Mouse (Mus musculus) R1 (cell line): ENCODE results near the gene Tubg2.
"Not testable (repeated sequence)": the region's sequence is repeated elsewhere in the genome, so short reads cannot be mapped to it uniquely, and the experiment has no call there.

Experiments used
- DNase-seq: peaks from one replicate; pipeline ENCODE4 v3.0.0-alpha.2; 2018; ENCODE audit warnings: low read depth, low spot score

Tubg2 gene

DNA sequence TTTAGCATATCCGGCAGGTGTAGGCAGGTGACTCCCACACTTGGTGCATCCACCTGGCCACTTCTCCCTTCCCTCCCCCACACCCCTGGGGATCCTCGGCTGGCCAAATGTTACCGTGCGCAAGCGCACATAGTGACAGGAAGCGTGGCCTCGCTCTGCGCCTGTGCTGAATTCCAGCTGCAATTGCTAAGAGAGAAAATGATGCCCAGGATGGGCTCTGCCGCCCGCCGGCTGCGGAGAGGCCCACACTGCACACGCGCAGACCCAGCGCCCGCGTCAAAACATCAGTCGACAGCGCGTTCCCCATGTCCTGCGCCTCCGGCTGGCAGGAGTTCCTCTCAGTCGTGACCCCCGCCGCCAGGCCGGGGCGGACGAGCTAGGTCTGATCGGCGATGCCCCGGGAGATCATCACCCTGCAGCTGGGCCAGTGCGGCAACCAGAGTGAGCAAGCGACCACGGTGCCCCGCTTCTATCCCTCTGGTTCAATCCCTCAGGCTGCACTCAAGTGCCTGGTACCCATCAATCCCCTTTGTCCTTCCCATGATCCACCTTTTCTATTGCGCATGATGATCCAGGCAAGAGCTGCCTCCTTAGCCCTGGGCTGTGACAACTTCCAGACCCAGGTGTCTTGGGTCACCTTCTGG, at the start of gene Tubg2:
TSS of gene Tubg2 (plus strand) at position 180 of the 644 bp plus-strand sequence.
- DNase-seq, result peak; percentile 66

DNA sequence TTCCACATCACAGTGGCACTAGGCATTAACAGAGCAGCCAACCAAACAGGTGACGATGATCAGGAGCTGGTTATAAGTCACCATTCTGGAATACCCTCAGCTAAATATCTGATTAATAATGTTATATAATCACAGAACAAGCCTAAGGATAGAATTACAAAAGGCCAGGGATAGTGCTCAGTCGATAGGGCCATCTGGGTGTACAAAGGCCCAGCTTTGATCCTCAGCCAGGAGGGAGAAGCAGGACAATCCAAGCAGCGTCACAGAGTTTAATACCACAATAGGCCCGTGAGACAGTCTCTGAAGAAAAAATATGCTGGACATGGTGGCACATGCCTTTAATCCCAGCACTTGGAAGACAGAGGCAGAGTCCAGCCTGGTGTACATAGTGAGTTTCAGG, 46.4 kb upstream of the Tubg2 start:
- DNase-seq, result no peak

DNA sequence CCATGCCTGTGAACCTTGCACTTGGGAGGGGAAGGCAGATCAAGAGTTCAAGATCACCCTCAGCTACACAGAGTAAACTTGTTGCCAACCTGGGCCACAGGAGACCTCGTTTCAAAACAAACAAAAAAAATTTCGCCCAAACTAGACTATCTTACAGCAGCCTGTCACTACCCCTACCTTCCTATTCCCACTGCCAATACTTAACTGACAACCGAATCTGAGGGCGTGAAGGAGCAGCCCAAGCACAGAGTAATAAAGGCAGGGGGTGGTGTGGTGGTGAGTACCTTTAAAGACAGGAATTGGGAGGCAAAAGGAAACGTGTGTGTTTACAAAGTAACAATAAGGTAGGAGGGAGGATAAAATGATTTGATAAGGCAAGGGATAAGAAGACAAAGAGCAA, 45.0 kb upstream of the Tubg2 start:
- no peak for DNase-seq

DNA sequence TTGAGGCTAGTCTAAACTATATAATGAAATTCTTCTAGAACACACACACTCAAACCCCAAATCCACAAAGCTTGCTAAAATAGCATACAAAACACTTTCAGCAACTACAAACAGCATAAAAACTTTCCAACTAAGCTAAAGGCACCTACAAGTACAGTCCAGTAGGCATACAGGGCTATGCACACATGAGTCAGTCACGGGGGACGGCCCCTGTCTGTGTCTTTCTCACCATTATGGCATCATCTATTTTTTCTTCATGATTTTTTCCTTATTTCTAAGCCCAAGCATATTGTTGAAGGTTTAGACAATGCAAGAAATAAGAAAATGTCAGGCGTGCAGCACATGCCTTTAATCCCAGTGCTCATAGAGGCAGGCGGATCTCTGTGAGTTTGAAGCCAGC, 44.5 kb upstream of the Tubg2 start:
- no peak for DNase-seq

DNA sequence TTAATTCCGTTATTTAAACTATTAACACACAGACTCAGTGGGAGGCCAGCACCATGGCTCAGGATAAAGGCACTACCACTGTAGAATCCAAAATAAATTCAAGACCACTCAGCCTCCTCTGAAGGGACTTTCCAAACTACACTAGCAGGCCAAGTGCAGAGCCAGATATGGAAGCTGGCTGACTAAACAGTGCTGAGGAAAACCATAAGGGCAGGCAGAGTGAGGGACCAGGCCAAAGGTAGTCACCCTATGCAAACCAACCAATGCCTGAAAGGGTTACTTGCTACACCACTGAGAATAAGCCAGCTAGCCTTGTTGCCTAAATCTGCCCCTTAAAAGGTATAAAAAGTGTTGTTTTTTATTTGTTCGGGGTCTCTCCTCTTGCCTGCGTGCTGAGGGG, 43.5 kb upstream of the Tubg2 start:
- no peak for DNase-seq

DNA sequence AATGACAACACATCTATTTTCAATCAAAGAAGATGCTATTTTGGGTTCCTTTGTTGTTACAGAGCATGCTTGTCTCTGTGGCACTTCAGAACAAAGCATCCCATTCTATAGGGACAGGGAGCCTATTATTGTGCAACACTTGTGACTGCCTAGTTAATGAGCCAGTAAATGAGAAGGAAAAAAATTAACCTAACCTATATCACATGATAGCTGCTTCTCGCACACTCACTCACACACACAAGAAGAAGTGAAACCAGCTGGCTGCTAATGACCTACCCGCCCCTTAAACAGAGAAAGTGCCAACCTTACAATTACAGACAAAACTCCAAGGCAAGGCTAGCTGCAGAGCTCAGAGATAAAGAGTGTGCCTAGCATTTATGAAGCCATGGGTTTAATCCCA, 40.1 kb upstream of the Tubg2 start:
- DNase-seq, result no peak

DNA sequence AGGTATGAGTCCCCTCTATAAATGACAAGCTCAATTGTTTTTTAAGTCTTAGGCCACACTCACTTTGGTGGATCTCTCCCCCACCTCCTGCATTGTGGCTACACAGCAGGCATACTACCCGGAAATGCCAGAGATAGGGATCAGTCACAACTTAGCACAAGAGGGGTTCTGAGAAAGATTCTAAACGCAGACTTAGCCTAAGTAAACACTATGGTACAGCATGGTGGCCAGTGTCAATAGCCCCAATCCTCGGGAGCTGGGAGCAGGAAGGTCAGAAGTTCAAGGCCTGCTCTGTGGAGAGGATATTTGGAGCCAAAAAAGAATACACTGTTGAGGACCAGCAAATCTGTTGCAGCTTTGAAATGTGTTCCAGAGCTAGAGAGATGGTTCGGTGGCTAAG, 37.6 kb upstream of the Tubg2 start:
- peak; percentile 51 for DNase-seq

DNA sequence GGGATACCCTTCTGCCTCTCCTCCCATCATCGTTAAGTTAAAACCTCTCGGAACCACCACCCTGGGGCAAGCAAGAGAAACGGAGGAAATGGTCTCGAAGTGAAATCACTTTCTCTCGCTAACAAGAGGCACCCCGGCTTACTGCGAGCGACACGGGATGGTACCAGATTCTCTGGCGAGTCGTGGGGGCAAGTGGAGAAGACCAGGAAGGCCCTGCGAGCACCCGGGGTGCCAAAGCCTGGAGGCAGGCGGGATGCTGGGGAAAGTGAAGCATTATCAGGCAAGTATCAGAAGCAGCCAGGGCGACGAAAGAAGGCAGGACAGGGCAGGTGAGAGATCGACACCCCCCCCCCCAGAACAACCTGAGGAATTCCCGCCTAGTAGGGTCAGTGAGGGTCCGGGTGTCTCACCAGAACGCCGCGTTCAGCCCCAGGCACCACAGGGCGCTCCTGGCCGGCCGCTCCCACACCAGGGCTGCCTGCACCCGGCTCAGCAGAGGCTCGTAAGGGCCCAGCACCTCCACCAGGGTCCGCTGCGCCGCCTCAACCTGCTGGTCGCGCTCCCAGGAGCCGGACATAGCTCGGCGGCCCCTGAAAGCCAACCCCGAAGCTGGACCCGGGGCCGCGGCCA, 36.5 kb upstream of the Tubg2 start:
- DNase-seq, result no peak

DNA sequence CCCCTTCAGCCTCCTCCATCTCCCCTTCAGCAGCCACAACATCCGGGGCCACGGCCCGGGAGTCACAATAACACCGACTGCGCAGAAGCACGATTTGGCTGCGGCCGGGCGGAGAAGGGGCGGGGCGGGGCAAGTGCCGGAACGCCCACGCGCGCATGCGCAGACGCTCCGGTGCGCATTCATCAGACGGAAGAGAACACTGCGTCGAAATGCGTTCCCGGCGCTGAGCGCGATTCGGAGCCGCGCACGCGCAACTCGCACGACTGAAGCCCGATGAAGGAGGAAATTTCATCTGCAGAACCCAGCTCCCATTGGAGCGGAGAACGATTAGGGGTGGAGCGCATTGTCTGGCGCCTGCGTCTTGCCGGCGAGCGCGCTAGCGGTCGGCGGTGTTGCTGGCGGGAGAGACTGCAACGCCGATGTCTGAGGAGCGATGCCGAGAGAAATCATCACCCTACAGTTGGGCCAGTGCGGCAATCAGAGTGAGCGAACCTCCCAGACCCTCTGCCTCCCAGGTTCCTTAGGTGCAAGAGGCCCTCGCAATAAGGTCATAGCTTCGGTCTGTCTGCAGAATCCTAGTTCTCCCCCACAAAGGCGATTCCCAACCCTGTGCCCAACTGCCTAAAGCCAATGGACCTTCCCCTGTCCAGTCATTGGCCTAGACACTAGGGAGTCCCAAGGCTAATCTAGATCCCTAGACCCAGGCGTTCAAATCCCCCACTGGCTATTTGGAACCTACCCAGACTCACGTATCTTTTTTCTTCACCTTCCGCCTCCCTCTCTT, 35.8 kb upstream of the Tubg2 start, which contains the start of the genes Retreg3 and Tubg1:
TSS of gene Retreg3 (minus strand) at position 133 of the 784 bp plus-strand sequence.
TSS of gene Tubg1 (plus strand) at position 178 of the 784 bp plus-strand sequence.
- peak; percentile 99 for DNase-seq

DNA sequence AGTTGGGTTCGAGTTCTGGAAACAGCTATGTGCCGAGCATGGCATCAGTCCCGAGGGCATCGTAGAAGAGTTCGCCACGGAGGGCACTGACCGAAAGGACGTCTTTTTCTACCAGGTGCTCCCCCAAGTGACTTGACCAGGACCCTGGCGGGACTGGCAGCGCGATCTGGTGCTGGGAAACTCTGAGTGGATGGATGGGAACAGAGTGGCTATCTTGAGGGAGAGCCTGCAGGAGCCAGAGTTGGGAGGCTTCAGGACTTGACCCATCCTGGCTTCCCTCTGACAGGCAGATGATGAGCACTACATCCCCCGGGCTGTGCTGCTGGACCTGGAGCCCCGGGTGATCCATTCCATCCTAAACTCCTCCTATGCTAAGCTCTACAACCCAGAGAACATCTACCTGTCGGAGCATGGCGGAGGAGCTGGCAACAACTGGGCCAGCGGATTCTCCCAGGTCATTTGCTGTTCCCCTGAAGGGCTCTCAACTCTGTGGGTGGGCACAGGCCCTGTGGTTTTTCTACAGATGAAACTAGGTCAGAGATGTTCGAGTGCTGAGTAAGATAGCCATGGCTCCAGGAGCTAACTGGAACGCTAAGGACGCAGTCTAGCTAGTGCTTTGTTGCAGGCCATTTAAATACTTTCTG, 35.0 kb upstream of the Tubg2 start:
- no peak for DNase-seq

DNA sequence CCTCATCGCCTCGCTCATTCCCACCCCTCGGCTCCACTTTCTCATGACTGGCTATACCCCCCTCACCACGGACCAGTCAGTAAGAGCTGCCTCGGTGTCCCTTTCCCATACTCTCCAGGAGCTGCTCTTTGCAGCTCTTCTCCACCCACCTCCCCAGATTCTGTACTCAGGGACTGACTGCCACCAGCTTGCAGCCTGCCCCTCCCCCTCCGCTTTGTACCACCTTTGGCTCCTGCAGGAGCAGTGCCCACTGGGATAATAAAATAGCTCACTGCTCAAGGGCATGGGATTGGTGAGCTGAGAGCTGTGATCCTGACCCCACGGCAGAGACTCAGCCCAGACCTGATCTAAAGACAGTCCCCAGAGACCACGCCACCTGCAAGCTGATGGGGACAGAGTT, 31.2 kb upstream of the Tubg2 start:
- DNase-seq, result not testable (repeated sequence)

DNA sequence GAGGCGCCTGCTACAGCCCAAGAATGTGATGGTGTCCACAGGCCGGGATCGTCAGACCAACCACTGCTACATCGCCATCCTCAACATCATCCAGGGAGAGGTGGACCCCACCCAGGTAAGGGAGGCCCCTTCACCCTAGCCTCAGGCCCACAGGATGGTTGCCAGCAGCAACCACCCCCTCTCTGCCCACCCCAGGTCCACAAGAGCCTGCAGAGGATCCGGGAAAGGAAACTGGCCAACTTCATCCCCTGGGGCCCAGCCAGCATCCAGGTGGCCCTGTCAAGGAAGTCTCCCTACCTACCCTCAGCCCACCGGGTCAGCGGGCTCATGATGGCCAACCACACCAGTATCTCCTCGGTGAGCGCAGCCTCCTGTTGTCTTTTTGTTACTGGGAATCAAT, 30.7 kb upstream of the Tubg2 start:
- not testable (repeated sequence) for DNase-seq

DNA sequence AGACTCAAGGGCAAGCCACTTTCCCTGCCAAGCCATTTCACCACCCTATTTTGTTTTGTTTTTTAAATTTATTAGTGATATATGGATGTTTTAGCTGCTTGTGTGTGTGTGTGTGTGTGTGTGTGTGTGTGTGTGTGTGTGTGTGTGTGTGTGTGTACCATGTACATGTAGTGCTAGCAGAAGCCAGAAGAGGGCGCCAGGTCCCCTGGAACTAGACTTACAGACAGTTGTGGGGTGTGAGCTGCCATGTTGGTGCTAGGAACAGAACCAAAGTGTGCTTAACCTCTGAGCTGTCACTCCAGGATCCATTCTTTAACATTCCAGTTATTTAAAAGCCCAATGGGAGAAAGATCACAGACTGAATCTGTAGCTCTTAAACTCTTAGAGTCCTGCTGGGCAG, 28.6 kb upstream of the Tubg2 start:
- peak; percentile 79 for DNase-seq

DNA sequence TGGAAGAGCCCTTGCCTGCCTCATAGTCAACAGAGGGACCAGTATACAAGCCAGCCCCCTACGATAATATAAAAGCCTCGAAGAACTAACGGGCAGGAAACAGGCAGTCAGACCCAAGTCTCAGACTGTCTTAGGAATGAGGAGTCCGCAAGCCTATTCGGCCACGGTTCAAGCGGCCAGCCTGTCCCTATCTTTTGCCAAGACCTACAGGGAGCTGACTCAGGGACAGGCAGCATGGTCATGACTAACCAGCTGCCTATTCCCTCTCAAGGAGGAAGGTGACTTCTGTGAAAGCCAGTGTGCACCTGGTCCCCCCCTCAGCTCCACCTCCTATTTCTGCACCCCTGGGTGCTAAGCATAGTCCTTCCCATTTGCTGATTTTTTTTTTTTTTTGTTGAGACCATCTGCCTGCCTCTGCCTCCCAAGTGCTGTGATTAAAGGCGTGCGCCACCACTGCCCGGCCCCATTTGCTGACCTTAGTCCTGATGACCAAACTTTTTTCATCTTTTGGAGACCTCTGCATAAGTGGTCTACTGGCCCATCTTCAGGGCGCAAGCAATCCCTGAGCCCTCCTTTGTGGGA, 26.6 kb upstream of the Tubg2 start:
- no peak for DNase-seq

DNA sequence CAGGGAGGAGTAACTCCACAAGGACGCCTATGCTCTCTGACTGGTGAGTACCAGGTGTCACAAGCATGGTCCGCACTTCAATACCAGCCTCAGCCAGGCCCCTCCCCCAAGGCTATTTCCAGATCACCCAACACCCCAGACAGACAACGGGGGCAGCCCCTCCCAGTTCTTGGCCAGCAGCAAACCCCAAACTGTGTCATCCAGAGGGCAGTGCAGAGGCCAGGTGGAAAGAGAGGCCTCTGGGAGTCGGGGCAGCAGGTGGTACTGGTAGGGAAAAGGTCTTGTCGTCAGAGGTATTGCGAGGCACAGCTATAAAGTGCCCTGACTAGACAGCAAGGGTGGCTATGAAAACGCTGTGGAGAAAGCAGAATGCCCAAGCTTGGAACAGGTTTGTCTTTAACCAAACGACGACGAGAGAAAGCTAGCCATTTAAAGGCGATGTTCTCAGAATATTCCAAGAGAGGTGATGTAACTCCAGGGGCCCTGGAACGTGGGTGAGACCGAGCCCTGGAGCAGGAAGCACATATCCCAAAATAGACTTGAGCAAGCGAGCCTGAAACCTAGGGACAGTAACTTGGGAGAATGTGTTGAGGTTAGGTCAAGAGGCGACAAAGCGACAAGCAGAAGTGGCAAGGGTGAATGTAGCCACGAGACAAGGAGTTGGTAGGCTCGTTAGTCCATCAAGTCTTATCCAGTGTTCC, 25.5 kb upstream of the Tubg2 start:
- no peak for DNase-seq

DNA sequence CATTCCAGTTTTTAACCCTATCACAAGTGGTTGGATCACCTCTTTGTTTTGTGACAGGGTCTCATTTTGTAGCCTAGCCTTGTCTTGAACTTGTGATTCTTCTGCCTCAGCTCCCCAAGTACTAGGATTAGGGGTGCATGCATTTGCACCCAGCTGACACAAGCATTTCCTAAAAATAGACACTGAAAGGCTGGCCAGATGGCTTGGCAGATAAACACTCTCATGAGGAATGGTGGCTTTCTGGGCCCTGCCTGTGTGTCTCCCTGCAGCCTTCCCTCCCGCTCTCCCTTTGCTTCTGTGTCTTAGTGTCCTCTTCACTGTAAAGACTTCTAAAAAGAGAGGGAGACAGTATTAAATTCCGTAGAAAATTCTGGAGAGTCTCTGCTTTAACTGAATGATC, 24.5 kb upstream of the Tubg2 start:
- DNase-seq, result no peak

DNA sequence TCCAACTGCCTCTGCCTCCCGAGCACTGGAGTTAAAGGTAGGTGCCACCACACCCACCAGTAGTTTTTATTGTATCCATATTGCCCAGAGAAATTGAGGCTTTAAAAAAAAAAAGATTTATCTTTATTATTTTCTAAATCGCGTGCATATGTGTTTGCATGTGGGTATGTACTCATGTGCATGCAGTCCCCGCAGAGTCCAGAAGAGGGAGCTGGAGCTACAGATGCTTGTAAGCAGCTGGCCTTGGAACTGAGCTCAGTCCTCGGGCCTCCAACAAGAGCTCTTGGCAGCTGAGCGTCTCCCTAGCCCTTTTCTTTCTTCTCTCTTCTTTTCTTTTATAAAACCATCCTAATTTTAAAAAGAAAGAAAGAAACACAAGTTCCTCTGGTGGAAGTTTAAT, 24.0 kb upstream of the Tubg2 start:
- DNase-seq, result peak; percentile 89

DNA sequence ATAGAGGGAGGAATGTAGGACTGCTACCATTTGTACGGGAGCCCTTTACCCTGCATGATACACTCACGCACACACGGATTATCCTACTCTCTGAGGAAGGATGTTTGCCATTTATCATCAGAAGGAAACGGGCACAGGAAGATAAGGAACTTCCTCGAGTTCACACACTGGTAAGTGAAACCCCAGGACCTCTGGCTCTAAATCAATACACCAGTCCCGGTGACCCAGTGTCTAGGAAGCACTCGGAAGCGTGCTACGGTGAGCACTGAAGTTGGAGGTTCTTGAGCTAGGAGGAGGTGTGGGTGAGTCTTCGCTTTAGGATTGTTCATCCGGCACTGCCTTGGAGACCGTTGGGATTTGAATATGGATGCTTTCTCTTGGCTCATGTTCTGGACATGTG, 22.7 kb upstream of the Tubg2 start:
- DNase-seq, result no peak

DNA sequence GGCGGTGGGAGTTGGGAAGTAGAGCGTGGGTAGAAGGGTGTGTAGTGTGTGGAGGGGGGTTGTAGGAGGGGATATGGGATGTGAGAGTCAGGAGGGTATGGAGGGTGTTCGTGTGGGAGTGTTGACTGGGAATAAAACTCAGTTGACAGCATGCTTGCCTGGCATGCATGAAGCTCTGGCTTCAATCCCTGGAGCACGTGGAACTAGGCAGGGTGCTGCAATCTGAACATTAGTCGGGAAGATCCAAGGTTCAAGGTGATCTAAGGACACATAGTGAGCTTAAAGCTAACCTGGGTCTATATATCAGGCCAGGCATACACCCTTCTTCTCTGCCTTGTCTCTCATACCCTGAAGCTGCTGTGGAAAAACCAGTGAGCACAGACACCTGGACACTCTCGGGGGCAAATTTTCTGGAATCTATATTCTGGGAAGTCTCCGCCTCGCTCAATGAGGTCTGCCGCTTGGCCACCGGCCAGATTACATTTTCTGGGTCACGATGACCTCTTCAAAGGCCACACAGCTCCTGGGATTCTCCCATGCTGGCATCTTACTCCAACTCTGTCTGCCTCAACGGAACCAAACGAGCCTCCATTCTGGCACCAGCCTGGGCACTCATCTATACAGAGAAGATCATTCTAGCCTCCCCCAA, 21.4 kb upstream of the Tubg2 start:
- no peak for DNase-seq

DNA sequence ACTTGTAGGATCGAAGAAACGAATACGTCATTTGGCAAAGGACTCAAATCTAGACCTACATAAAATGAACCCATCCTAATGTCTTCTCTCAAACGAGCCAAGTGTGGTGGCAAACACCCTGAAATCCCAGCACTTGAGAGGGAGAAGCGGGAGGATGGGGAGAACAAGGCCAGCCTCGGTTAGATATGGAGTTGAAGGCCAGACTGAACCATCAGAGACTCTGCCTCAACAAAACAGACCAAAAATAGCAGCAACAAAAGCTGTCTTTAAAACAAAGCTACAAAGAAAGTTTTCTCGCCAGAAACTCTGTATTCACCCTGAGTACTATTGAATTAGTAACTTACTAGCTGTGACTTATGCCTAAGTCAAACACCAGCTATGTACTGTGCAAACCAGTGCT, 18.7 kb upstream of the Tubg2 start:
- no peak for DNase-seq
